Mouse (Mus musculus): ENCODE results near the gene Olfr148. TPM values are rescaled to one million over a fixed set of nuclear protein-coding genes. Genes with fewer than 3 reads are reported as not detected.

Gene Olfr148
- polyA plus RNA-seq (2014; fragmentation: Illumina TruSeq; extraction: RNeasy Lipid Tissue Mini Kit (QIAGEN cat#74804); ENCODE audit: low read depth, low replicate concordance) = not detected

GRCm38 (mm10) chr9:39610355-39610754 is at the start of gene Olfr148:
Gene Olfr148 (plus strand): TSS chr9:39610655.

DNA sequence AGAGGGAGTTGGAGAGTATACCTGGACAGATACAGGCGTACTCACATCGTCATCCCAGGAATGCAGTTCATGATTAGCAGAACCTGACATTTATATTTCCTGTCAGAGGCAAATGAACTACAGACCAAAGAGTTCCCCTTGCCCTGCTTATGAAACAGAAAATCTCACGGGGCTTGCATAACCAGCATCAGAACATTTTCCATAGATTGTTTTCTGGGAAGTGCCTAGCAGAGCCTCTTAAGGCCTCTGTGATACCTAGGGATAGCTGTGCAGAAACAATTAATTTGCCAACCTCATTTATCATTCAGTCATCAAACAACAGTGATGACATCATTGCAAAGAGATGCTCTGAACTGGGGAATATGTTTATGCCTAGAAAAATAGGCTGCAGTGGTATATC is 35.0 kb upstream of the Olfr148 start, which contains the start of gene Olfr959:
TSS of gene Olfr959 (minus strand) at position 101 of the 400 bp plus-strand sequence.

DNA sequence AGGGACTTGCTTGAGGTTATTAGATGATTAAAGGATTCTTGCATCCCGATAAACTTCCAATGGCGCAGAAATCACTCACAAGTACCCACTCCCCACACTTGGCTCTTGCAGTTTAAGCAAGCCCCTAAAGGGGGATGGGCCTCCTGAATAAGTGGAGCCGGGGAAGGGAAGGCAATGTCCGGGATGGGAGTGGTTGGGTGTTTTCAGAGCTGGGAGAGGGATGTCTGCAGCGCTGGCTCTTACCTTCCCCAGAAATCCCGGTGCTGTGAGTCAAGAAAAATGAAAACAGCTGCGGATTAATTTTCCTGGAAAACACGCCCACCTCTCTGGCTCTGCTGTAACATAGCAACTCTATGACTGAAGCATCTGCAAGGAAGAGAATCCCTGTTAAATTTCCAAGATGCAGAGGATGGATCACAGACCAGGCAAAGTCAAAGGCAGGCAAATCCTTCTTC is 6.4 kb upstream of the Olfr148 start, which contains the start of gene AW551984:
TSS of gene AW551984 (minus strand) at position 405 of the 455 bp plus-strand sequence.

DNA sequence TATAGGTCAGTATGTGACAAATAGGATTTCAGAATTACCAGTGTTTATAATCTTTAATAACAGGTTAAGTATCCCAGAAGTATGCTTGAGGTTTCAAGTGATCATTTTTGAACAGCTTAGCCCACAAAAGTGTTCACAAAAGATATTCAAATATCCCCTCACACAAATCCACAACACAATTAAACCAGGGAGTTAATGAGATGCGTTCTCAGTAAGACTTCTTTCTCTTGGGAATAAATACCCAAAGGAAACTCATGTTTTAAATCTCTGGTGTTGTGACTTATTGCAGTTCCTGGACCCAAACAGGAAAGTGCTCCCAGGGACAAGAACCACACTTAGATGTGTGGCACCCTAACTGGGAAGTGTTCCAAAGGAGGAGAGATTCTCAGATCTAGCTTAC is 10.6 kb downstream of the Olfr148 start, which contains the start of gene Olfr960:
TSS of gene Olfr960 (plus strand) at position 301 of the 400 bp plus-strand sequence.

GRCm38 (mm10) chr9:39644785-39645184 is 34.3 kb downstream of the Olfr148 start, which contains the start of gene Olfr961:
Gene Olfr961 (plus strand): TSS chr9:39645085.

Other genes with a start within 250 kb of the Olfr148 start
- not detected for gene Olfr951, start 223.2 kb upstream of the Olfr148 start, polyA plus RNA-seq (2014; fragmentation: Illumina TruSeq; extraction: RNeasy Lipid Tissue Mini Kit (QIAGEN cat#74804); ENCODE audit: low read depth, low replicate concordance)
- gene Olfr952, start 183.5 kb upstream of the Olfr148 start, polyA plus RNA-seq (2014; fragmentation: Illumina TruSeq; extraction: RNeasy Lipid Tissue Mini Kit (QIAGEN cat#74804); ENCODE audit: low read depth, low replicate concordance) = not detected
- not detected for gene Olfr954, start 154.0 kb upstream of the Olfr148 start, polyA plus RNA-seq (2014; fragmentation: Illumina TruSeq; extraction: RNeasy Lipid Tissue Mini Kit (QIAGEN cat#74804); ENCODE audit: low read depth, low replicate concordance)
- gene Olfr955, start 138.7 kb upstream of the Olfr148 start, polyA plus RNA-seq (2014; fragmentation: Illumina TruSeq; extraction: RNeasy Lipid Tissue Mini Kit (QIAGEN cat#74804); ENCODE audit: low read depth, low replicate concordance) = not detected
- not detected for gene Olfr44, start 116.7 kb upstream of the Olfr148 start, polyA plus RNA-seq (2014; fragmentation: Illumina TruSeq; extraction: RNeasy Lipid Tissue Mini Kit (QIAGEN cat#74804); ENCODE audit: low read depth, low replicate concordance)
- gene Olfr957, start 94.8 kb upstream of the Olfr148 start, polyA plus RNA-seq (2014; fragmentation: Illumina TruSeq; extraction: RNeasy Lipid Tissue Mini Kit (QIAGEN cat#74804); ENCODE audit: low read depth, low replicate concordance) = not detected
- gene Olfr958, start 56.6 kb upstream of the Olfr148 start, polyA plus RNA-seq (2014; fragmentation: Illumina TruSeq; extraction: RNeasy Lipid Tissue Mini Kit (QIAGEN cat#74804); ENCODE audit: low read depth, low replicate concordance) = not detected
- not detected for gene Olfr959, start 35.1 kb upstream of the Olfr148 start, polyA plus RNA-seq (2014; fragmentation: Illumina TruSeq; extraction: RNeasy Lipid Tissue Mini Kit (QIAGEN cat#74804); ENCODE audit: low read depth, low replicate concordance)
- 0.08 TPM for gene AW551984, start 6.3 kb upstream of the Olfr148 start, polyA plus RNA-seq (2014; fragmentation: Illumina TruSeq; extraction: RNeasy Lipid Tissue Mini Kit (QIAGEN cat#74804); ENCODE audit: low read depth, low replicate concordance)
- not detected for gene Olfr960, start 10.7 kb downstream of the Olfr148 start, polyA plus RNA-seq (2014; fragmentation: Illumina TruSeq; extraction: RNeasy Lipid Tissue Mini Kit (QIAGEN cat#74804); ENCODE audit: low read depth, low replicate concordance)
- not detected for gene Olfr961, start 34.4 kb downstream of the Olfr148 start, polyA plus RNA-seq (2014; fragmentation: Illumina TruSeq; extraction: RNeasy Lipid Tissue Mini Kit (QIAGEN cat#74804); ENCODE audit: low read depth, low replicate concordance)
- gene Olfr963, start 56.5 kb downstream of the Olfr148 start, polyA plus RNA-seq (2014; fragmentation: Illumina TruSeq; extraction: RNeasy Lipid Tissue Mini Kit (QIAGEN cat#74804); ENCODE audit: low read depth, low replicate concordance) = not detected
- not detected for gene Olfr149, start 96.5 kb downstream of the Olfr148 start, polyA plus RNA-seq (2014; fragmentation: Illumina TruSeq; extraction: RNeasy Lipid Tissue Mini Kit (QIAGEN cat#74804); ENCODE audit: low read depth, low replicate concordance)
- not detected for gene Olfr965, start 100.7 kb downstream of the Olfr148 start, polyA plus RNA-seq (2014; fragmentation: Illumina TruSeq; extraction: RNeasy Lipid Tissue Mini Kit (QIAGEN cat#74804); ENCODE audit: low read depth, low replicate concordance)
- not detected for gene Olfr150, start 120.3 kb downstream of the Olfr148 start, polyA plus RNA-seq (2014; fragmentation: Illumina TruSeq; extraction: RNeasy Lipid Tissue Mini Kit (QIAGEN cat#74804); ENCODE audit: low read depth, low replicate concordance)
- gene Olfr967, start 135.6 kb downstream of the Olfr148 start, polyA plus RNA-seq (2014; fragmentation: Illumina TruSeq; extraction: RNeasy Lipid Tissue Mini Kit (QIAGEN cat#74804); ENCODE audit: low read depth, low replicate concordance) = not detected
- not detected for gene Olfr968, start 172.6 kb downstream of the Olfr148 start, polyA plus RNA-seq (2014; fragmentation: Illumina TruSeq; extraction: RNeasy Lipid Tissue Mini Kit (QIAGEN cat#74804); ENCODE audit: low read depth, low replicate concordance)
- not detected for gene Olfr969, start 180.3 kb downstream of the Olfr148 start, polyA plus RNA-seq (2014; fragmentation: Illumina TruSeq; extraction: RNeasy Lipid Tissue Mini Kit (QIAGEN cat#74804); ENCODE audit: low read depth, low replicate concordance)
- gene Olfr970, start 198.2 kb downstream of the Olfr148 start, polyA plus RNA-seq (2014; fragmentation: Illumina TruSeq; extraction: RNeasy Lipid Tissue Mini Kit (QIAGEN cat#74804); ENCODE audit: low read depth, low replicate concordance) = not detected
- not detected for gene Olfr971, start 226.2 kb downstream of the Olfr148 start, polyA plus RNA-seq (2014; fragmentation: Illumina TruSeq; extraction: RNeasy Lipid Tissue Mini Kit (QIAGEN cat#74804); ENCODE audit: low read depth, low replicate concordance)